Mouse (Mus musculus) midbrain, embryonic 11.5 days (tissue): ENCODE data around the gene Gm17577. TPM values are rescaled to one million over a fixed set of nuclear protein-coding genes. Genes with fewer than 3 reads are reported as not detected.
"Not testable (repeated sequence)": the region's sequence is repeated elsewhere in the genome, so short reads cannot be mapped to it uniquely, and the experiment has no call there.

Experiments
- ATAC-seq: fragments of 200-750 bp; cut with Nextera tagmentation; 2 replicates; pipeline ENCODE4 v1.8.0; 2017; ENCODE audit warnings: moderate TSS enrichment, moderate library complexity; ENCODE audit not compliant: low FRiP score
- DNase-seq: peaks from one replicate; pipeline ENCODE4 v3.0.0; 2015; ENCODE audit warnings: low spot score; ENCODE audit errors: missing footprints
- H3K27ac ChIP-seq: fragments of 300-500 bp; sonication (generic); 2 replicates; pipeline ENCODE4 v1.5.1; 2014; ENCODE audit warnings: low read depth, low read length
- H3K27me3 ChIP-seq: fragments of 300-500 bp; sonication (generic); 2 replicates; pipeline ENCODE4 v1.6.1; 2014; ENCODE audit warnings: mild to moderate bottlenecking, low read length, moderate library complexity, mixed read lengths; ENCODE audit not compliant: control insufficient read depth, insufficient read depth
- H3K36me3 ChIP-seq: fragments of 300-500 bp; sonication (generic); 2 replicates; pipeline ENCODE4 v1.6.1; 2014; ENCODE audit warnings: mild to moderate bottlenecking, low read length, moderate library complexity, mixed read lengths; ENCODE audit not compliant: control insufficient read depth, insufficient read depth
- H3K4me1 ChIP-seq: fragments of 300-500 bp; sonication (generic); 2 replicates; pipeline ENCODE4 v1.6.1; 2014; ENCODE audit warnings: low read length; ENCODE audit not compliant: control insufficient read depth, insufficient read depth
- H3K4me2 ChIP-seq: fragments of 300-500 bp; sonication (generic); 2 replicates; pipeline ENCODE4 v1.6.1; 2014; ENCODE audit warnings: mild to moderate bottlenecking, moderate library complexity
- H3K4me3 ChIP-seq: fragments of 300-500 bp; sonication (generic); 2 replicates; pipeline ENCODE4 v1.5.1; 2014; ENCODE audit warnings: low read depth, low read length
- H3K9ac ChIP-seq: fragments of 300-500 bp; sonication (generic); 2 replicates; pipeline ENCODE4 v1.6.1; 2014; ENCODE audit warnings: low read length
- H3K9me3 ChIP-seq: fragments of 300-500 bp; sonication (generic); 2 replicates; pipeline ENCODE4 v1.6.1; 2016; ENCODE audit warnings: low read length; ENCODE audit not compliant: control insufficient read depth
- WGBS: fragments of 180-500 bp; shearing (Covaris S2); extraction: QIAGEN DNeasy Blood & Tissue Kit; methylation state at CpG from one replicate; pipeline ENCODE4 v1.1.7; 2014; 5-methylcytosine and 5-hydroxymethylcytosine counted together
- polyA plus RNA-seq: library from polyadenylated mRNA; unstranded; fragments of >200 nt; fragmentation: Nextera tagmentation; extraction: Ambion mirVana; gene quantifications from 2 replicates; pipeline ENCODE4 v1.2.1, GENCODE M21; 2014

Gene Gm17577
- not detected in 2 replicates for polyA plus RNA-seq

DNA sequence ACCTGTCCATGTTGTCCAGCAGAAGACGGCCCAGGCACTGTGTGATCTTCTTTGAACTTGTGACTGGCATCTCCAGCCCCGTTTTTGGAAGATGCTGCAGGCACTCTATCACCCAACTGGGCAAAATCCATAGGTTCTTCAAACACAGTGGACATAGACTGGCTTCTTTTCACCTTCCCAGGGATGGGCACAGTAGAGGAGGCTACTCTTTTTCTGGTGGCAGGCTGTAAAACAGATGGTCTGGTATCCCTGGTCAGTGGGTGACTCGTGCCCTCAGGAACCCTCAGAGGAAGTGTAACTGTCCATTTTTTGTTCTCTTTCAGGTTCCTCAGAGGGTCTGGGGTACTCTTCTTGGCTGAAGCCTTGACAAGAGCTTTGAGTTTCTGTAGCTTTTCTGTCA is at the start of gene Gm17577:
Gene Gm17577 (minus strand): TSS at position 101 of the 400 bp plus-strand sequence.
- not testable (repeated sequence) for H3K4me2 ChIP-seq, H3K4me1 ChIP-seq, H3K36me3 ChIP-seq, ATAC-seq, H3K4me3 ChIP-seq, DNase-seq, H3K27ac ChIP-seq, H3K9me3 ChIP-seq, H3K9ac ChIP-seq, H3K27me3 ChIP-seq
- WGBS, result no CpG with 5 or more reads among the region's 3 CpGs

DNA sequence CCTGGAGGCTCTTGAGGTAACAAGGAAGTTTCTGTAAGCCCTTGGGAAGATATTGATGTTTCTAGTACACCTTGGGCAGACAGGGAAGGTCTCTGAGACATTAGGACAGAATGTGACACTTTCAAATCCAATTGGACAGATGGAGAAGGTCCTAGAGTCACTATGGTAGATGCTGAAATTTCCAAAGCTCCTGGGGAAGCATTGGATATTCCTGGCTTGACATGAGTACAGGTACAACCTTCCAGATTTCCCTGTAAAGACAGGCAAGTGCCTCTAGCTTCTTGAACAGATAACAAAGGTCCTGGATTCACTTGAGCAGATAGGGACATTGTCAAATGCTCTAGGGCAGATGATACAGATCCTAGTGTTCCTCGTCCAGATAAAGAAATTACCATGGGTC is 24.3 kb downstream of the Gm17577 start, which contains the start of gene Srsx:
Gene Srsx (minus strand): TSS at position 101 of the 400 bp plus-strand sequence.
- H3K36me3 ChIP-seq, H3K9me3 ChIP-seq, DNase-seq, H3K4me3 ChIP-seq, H3K9ac ChIP-seq, H3K4me2 ChIP-seq, H3K4me1 ChIP-seq, ATAC-seq, H3K27ac ChIP-seq, H3K27me3 ChIP-seq: not testable (repeated sequence)
- no CpG with 5 or more reads among the region's 1 CpGs for WGBS

Other genes starting within 250 kb of the Gm17577 start
- gene Gm17521, start 217.2 kb downstream of the Gm17577 start, polyA plus RNA-seq, result not detected in 2 replicates
- 26.2 and 26.5 TPM in 2 replicates for gene Cldn34c1, start 143.4 kb downstream of the Gm17577 start, polyA plus RNA-seq
- gene Srsx, start 24.4 kb downstream of the Gm17577 start, polyA plus RNA-seq, result not detected in 2 replicates